Mouse (Mus musculus) cerebellum, adult 18-20 months (tissue): Measurements from ENCODE around the gene Fry.

Source experiments
- DNase-seq, 2 experiments: peaks; one replicate each; pipeline ENCODE4 v3.0.0; 2021

The Fry gene

DNA sequence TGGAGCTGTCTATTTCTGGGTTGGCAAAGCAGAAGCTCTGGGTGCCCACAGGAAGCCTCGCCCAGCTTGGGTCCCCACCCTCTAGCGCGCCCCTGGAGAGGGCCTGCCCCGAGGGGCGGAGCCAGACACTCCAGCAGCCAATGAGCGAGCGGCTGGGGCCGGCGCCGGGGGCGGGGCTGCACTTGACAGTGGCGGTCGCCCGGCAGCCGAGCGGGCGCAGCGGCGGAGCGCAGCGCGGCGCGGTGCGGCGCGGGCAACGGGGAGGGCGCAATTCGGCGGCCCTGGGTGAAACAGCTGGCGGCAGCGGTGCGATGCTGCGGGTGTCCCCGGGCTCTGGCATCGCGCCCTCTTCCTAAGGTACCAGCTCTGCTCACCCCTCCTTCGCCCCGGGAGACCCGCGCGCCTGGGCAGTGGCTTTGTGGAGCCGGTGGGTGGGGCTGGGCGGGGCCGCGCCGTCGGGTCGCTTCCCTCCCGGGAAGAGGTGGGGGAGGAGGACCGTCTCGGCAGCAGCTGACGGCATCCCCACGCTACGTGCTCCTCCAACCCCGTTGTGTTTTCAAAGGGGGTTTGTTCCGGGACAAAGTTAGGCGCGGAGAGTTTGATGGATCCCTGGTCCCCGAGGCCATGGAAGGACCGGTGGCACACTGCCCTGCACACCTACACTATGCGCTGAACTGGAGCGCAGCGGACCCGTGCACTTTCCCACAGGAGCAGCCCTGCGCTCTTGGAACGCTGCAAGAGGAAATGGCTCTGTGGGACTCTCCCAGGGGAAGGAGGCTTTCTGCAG is at the start of gene Fry:
Fry (plus strand) TSS at position 191 of the 787 bp plus-strand sequence.
- peak; percentile 76 to 86 for DNase-seq

DNA sequence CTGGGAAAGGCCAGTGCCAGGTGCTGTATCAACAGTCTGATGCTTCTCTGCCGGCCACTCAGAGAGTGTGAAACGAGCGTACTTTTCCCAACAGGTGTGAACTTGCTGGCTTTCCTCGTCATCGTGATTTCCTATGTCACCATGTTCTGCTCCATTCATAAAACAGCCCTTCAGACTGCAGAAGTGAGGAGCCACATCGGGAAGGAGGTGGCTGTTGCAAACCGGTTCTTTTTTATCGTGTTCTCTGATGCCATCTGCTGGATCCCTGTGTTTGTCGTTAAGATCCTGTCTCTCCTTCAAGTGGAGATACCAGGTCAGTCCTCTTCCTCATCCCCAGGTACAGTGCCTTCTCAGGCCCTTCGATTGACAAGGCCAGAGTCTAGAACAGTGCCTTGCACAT is 48.4 kb upstream of the Fry start:
- DNase-seq = peak; percentile 12 to 15

DNA sequence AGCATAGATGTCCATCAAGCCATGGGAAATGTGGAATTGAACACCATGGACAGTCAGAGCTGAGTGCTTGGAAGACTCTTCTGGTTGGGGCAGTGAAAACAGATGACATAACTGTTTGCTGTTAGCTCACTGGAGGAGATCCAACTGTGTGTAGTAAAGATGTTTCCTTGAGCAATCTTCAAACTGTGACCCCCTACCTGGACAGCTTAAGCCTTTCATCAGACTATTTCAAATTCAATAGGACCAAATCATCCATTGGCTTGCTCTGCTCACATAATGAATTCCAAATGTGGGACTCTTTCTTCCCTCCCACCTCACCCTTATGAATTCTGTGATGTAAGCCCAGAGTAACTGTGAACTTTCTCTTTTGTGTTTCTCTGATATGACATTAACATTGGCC is 46.7 kb upstream of the Fry start:
- no peak for DNase-seq

DNA sequence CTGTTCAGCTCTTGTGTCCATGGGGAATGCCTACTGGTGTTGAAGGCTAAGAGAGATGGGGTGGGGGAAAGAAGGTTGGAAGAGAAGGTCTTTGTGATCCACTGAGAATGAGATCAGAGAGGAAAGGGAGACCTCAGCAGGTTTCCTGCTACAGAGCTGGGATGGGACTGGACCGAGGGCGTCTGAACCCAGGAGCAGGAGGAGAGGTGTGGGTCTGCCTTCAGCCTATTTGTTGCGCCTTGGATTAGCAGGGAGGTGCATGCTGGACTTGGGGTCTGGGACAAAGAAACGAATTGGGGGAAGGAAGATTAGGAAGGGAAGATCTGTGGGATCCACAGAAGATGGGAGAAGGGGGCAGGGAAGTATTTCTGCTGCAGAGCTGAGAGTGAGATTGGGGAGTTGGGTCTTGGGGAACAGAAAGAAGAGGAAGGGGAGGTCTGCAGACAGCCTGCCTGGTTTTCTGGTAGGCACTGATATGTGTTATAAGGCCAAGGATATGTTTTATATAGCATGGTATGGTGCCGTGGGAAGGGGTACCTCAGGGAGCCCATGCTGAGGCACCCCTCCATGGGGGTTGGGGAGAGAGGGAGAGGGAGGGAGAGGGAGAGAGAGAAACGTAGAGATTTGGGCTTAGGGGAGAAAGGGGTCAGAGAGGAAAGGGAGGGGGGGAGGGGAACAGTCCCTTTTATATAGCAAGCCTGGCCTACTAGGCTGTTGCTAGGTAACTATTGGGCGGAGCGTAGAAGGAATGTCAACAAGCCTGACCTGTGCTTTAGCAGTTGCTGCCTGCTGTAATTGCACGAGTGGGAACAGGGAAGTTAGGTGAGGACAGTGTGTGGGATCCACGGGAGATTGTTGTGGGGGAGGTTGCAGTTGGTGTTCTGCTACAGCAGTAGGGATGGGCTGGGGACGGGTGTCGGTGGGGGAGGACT is 38.3 kb upstream of the Fry start:
- DNase-seq = no peak

DNA sequence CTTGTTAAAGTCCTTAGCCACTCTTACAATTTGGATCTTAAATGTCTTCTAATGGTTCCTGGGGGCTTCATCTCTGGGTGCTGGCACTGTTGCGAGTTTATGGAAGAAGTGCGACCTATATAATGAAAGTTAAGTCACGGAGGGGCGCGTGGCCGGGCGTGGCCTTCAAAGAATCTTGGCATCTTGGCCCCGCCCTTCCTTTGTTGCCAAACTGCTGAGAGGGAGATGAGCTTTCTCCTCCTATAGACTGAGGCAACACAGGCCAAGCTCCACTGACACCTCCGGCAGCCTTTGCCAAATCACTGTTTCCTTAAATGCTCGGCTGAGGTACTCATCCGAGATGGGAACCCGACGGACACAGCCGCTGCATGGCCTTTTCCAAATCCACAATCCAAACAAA is 35.7 kb upstream of the Fry start:
- no peak for DNase-seq

DNA sequence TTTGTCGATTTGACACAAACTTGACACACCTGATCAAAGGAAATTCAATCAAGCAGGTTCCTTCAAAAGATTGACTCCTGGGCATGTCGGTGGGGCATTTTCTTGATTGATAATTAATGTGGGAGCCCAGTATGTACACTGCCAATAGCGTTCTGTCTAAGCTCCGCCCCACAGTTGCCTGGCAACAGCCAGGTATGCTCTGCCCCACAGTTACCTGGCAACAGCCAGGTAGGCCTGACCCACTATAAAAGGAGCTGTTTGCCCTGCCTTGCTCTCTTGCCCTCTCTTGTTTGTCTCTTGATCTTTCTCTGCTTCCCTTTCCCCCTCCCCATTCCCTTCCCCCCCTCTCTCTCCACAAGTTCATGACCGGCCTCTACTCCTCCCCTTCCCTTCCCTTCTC is 35.3 kb upstream of the Fry start:
- no peak for DNase-seq

DNA sequence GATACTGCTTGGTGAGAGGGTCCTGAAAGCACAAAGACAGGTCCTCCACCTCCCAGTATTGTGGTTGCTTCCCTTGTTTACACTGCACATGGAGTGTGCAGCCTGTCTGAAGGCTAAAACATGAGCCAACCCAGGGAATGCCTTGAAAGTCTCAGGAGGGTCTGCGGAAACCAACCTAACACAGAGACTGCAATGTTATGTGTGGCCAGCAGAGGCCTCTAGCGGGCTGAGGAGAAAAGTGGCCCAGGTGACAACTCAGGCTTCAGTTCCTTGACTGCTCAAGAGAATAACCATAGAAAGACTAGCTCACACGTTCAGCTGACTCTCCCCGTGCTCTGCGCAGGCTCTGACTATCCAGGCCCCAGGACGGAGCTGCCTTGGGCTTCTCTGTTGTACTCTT is 20.8 kb upstream of the Fry start:
- DNase-seq = peak; percentile 33 to 62

DNA sequence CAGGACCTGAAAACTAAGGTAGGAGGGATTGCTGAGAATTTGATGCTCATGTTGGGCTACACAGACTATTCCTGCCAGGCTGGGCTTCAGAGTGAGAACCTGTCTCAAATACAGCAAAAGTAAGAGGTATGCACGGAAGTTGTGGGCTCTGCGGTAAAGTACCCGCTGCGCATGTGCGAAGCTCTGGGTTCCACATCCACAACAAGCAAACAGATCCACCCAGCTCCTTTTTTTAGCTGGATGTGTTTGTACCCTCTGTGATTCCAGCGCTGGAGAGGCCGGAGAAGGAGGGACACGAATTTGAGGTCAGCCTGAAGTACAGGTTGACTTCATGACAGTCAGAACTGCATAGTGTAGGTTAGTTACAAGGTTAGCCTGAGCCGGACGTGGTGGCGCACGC is 19.7 kb upstream of the Fry start:
- no peak for DNase-seq

DNA sequence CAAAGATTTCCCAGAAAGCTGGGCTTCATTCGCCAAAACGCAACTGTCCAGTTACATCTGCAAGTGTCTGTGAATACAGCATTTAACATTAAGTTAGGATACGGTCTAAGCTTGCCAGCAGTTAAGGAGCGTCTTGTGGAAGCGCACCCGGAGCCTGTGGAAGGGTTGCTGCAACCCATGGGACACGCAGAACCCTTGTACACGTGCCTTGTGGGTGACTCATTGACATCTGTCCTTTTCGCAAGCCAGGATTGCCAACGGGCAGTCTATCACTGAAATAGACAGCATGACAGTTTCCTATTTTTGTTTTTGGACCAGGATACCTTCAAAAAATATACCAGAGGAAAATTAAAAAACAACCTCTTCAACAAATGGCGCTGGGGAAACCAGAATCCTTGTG is 16.7 kb upstream of the Fry start:
- DNase-seq = no peak

DNA sequence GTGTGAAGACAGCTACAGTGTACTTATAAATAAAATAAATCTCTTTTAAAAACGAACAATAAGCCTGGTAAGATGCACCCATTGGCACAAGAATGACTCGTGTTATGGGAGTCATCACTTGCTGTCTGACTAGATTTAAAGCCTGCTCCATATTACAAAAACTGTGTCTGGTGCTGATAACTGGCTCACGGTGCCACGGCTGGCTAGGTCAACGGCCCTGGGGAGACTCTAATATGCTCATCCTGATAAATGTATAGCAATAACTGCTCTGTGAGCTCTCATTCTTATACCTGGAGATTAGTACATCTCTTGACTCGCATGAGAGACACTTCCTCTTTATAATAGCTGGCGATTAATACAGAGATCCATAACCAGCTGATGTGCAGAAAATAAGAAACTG is 12.1 kb upstream of the Fry start:
- no peak for DNase-seq

DNA sequence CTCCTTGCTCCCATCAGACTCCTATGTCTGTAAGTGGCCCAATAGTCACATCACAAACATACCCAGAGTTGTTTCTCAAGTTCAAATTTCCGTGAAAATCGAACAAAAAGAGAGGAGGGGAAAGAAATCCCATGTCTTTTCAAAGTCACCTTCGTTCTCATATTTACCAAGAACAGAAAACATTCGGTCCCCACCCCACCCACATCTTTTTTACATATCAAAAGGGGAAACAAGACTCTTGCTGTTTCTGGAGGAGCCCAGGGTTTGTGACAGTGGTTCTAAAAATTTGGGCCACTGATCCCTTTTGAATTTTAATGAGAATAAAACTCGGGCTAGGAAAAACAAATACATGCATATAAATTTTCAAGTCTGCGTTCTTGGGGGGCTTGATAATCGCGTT is 7.2 kb upstream of the Fry start:
- DNase-seq = no peak

DNA sequence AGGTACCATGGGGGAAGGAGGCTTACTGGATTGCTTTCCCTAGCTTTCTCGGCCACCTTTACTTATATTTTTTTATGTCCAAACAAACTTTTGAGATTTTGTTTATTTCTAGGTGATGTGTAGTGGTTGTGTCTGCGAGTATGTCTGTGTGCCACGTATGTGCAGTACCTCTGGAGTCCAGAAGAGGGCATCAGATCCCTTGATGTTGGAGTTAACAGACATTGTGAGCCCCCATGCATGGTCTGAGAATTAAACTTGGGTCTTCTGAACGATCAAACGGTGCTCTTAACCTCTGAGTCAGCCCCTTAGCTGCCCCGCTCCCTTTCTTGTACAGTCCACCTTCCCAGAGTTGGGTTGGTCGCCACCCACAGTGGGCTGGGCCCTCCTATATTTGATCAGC is 4.4 kb upstream of the Fry start:
- no peak for DNase-seq

DNA sequence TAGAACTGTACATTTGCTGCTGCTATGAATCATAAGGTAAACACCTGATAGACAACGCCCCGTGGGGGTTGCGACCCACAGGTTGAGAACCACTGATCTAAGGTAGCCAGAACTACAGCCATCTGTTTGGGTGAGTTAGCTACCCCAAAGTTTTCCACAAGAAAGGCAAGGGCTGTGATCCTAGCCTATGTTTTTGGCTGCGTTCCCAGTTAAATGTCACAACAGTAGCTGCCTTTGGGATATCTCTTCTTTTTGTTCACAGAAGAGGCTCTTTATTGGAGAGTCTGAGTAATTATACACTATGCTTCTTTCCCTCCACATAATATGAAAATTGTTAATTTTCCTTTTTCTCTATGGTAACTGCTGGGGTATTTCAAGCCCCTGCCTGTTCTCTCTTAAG is 3.7 kb upstream of the Fry start:
- DNase-seq = no peak

DNA sequence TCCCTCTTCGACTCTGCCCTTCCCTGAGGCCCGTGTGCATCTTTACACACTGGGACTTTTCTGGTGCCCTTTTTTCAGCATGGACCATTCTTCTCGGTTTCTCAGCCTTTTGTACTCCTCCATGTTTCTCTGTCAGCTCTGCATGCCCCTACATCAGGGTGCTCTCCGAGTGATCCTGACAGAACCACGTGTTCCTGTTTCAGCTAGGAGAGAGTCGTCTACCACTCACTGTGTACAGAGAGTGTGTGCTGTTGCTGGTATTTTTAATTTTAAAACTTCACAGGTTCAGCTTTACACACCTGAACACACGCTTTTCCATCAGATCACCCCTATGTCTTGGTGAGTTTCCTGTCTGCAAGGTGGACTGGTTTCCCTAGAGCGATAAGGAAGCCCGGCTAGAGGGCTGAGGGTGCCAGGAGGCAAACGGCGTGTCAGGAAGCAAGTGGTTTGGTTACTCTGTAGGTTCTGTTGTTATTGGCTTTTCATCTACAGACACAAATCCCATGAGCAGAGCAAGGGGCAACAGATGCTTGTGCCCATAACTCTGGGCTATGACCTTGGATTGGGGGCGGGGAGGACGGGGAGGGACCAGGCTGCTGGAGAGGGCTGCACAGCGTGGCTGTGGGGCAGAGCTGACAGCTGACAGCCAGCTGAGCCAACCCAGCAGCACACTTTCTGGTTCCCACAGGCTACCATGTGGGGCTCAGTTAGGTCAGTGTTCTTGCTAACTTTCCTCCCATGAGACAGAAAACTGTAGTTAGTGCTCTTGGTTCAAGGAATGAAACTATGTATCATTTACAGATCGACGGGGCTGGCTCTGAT is 3.0 kb upstream of the Fry start:
- DNase-seq = no peak

DNA sequence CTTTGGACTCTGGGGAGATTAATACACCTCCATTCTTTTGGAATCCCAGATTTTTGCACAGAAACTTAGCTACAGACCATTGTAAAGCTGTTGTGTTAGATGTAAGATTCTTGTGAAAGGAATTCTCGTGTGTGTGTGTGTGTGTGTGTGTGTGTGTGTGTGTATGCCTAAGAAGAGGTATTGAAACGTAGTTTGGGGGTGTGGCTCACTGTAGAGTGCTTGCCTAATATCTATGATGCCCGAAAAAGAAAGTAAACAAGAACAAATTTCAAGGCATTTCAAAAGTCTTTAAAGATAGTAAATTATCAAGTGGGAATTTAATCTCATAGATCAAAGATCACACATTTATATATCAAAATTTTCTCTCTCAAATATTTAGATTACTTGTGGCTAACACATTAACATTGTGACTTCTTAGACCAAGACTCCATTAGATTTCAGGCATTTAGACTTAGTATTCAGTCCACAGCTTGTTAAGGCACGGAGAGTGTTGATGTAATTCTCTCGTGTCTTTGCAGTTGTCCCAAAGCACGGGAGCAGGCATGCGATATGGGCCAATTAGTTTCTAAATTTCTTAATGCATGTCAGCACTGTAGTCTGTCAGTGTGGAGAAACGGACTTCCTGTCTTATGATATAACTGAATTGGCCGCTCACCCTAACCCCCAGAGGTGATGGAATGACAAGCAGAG is 2.1 kb upstream of the Fry start:
- DNase-seq = no peak

DNA sequence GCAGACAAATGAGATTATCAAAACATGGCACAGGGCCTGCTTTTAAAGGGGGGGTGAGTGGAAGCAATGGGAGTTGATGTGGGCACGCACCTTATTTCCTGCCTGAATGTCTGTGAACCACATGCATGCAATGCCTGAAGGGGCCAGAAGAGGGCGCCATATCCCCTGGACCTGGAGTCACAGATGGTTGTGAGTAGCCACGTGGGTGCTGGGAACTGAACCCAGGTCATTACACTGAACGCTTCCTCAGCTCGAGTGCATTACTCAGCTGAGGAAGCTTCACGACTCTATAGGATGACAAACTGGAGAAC is 1.6 kb upstream of the Fry start:
- DNase-seq = no peak

DNA sequence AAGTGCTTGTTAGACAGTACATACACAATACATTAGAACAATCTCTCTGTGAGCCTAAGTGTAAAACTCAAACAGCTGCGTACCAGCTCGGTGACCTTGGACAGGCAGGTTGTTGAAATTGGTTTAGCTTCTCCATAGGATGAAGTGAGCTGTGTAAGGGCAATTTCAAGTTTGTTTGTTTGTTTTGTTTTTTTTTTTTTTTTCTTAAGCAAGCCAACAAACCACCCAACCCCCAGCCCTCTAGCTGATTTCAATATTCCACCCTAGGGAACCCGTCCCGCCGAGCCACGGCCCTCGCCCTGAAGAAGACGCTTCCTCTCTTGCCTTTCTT is 356 bp upstream of the Fry start:
- no peak for DNase-seq

DNA sequence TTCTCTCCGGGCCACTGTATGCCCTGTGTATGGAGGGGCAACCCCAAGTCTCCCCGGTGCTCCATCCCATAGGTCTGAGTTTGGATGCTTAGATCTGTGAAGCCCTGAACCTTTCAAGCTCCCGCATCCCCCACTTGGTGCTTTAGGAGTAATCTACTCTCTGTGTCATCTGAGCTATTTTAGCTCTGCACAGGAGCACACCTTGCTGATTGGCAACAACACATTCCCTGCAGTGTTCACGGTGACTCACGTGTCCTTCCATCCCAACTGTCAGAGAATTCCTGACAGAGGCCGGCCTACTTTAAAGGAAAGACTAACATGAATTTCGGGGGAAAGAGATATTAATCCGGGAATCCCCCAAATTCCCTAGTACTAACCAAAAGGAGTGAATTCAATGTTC is 2.2 kb downstream of the Fry start:
- DNase-seq = peak; percentile 21

DNA sequence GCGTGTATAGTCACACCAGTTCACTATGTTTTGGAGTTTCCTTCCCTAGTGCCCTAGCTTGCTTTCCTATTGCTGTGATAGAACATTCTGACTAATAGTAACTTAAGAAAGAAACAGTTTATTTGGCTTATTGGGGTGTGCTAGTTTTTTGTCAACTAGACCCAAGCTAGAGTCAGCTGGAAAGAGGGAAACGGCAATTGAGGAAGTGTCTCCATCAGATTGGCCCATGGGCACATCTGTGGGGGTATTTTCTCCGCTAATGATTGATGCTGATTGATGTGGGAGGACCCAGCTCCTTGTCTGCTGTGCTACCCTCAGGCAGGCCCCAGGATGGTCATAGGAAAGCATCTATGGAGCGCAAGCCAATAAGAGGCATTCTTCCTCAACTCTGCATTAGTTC is 3.6 kb downstream of the Fry start:
- DNase-seq = no peak

DNA sequence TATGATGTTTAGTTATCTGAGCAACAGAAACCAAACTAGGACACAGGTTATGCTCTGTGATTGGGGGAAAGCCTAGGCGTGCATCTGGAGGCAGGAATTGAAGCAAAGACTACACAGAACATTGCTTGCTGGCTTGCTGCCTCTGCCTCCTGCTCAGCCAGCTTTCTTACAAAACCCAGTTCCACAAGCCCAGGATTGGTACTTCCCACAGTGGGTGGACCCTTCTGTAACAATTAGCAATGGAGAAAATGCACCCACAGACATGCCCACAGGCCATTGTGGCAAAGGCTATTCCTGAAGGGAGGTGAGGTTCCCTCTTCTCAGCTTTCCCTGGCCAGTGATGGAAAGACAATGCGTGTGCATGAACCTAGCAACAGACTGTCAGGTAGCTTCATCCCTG is 4.1 kb downstream of the Fry start:
- no peak for DNase-seq

DNA sequence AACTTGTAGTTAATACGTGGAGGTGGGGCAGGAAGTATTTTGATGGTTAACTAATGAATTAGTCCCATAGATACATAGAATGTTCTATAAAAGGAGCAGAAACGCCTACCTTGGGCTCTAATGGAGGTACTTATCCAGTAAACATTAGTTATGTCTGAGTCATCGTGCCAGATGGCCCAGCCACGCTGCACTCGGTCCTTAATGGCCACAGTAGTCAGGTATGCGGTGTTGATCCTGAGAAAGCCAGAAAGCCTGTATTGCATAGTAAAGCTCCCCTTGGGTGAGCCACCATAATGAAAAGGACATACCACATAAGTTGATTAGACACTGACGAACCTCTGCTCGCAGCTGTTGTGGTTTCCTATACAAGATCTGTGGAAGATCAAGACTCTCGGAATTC is 7.5 kb downstream of the Fry start:
- no peak for DNase-seq

DNA sequence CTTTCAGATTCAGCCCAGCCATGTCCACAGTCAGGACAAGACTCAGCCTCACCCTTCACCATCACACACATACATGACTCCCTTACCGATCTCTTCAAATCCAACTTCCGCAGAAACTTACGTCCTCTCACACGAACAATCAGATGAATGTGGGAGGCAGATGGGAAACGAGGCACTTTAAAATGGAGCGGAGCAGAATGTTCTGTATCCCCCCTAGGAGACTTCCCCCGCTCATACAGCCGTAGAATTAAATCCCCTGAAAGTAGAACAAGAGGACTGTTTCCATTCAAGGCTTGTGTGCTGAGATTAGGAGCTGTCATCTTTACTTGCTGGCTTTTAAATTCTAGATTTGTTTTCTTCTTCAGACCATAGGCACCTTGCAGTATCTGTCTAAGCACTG is 10.0 kb downstream of the Fry start:
- no peak for DNase-seq

DNA sequence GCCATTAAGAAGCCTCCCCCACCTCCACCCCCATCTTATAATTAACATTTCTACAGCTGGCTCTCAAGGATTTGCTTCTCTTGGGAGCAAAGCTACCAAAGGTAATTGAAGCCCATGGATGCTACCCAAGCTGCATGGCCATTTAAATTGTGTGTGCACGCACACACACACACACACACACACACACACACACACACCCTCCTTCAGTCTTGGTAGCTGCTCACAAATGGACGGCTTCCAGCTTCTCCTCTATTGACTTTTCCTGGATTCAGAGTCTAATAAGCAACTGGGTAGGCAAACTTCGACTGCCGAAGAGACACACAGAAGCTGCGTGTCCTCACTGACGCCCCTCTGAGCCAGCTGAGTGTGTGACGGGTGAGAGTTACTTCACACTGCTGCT is 11.7 kb downstream of the Fry start:
- DNase-seq = no peak
